Mouse (Mus musculus) lung, adult 2 months (tissue): ENCODE measurements around the gene Smim6.

Source experiments
- CTCF ChIP-seq: fragments of 200-500 bp; IDR thresholded peaks from 2 replicates; pipeline ENCODE4 v1.5.1; 2011; ENCODE audit warnings: mild to moderate bottlenecking, low read length, control low read depth; ENCODE audit not compliant: insufficient read depth
- POLR2A ChIP-seq: fragments of 200-500 bp; IDR thresholded peaks from 2 replicates; pipeline ENCODE4 v1.6.1; 2011; ENCODE audit warnings: low read depth, mild to moderate bottlenecking, control low read depth, low read length, borderline replicate concordance; ENCODE audit errors: extremely low read depth

GRCm38 (mm10) chr11:115955195-115955858 is 43.5 kb downstream of the Smim6 start:
- TF ChIP-seq CTCF (no peak), POLR2A (no peak)
